Mouse (Mus musculus): ENCODE data around the gene Rps19. TPM values are rescaled to one million over a fixed set of nuclear protein-coding genes. Genes with fewer than 3 reads are reported as not detected.
A peak's percentile ranks its signal among the peaks of the same experiment; 100 is the strongest.

The Rps19 gene
- total RNA-seq, 2 experiments from 2014 or later, result 577 to 615 TPM

- intact Hi-C loops (cut with DNase I), result no loop called here
- no peak for DNase-seq (ENCODE audit: extremely low spot score in 1 of 2, low spot score in 2 of 2)
Observed at GRCm38 (mm10) chr7:24897224-24897623, 13.1 kb downstream of the Rps19 start, which contains the start of gene Cd79a. Gene Cd79a, plus strand, starts transcription at chr7:24897381.

GRCm38 (mm10) chr7:24897959-24898358, 13.8 kb downstream of the Rps19 start:
- intact Hi-C loops (cut with DNase I), result no loop called here
- no peak for DNase-seq (ENCODE audit: extremely low spot score in 1 of 2, low spot score in 2 of 2)

GRCm38 (mm10) chr7:24901114-24901513, 16.9 kb downstream of the Rps19 start:
- intact Hi-C loops (cut with DNase I), result loop anchor here (5.0 kb wide), 1 partner anchor 66 kb away; no protein-coding TSS in a partner anchor
- no peak for DNase-seq (ENCODE audit: extremely low spot score in 1 of 2, low spot score in 2 of 2)

- intact Hi-C loops (cut with DNase I), result loop anchor here (5.0 kb wide), 1 partner anchor 65 kb away; no protein-coding TSS in a partner anchor
- DNase-seq (ENCODE audit: extremely low spot score in 1 of 2, low spot score in 2 of 2), result no peak
Observed at GRCm38 (mm10) chr7:24901842-24902241, 17.7 kb downstream of the Rps19 start.

- DNase-seq (ENCODE audit: extremely low spot score in 1 of 2, low spot score in 2 of 2), result no peak
- intact Hi-C loops (cut with DNase I), result loop anchor here (5.0 kb wide), 1 partner anchor 65 kb away; no protein-coding TSS in a partner anchor
Observed at GRCm38 (mm10) chr7:24902264-24902629, 18.1 kb downstream of the Rps19 start.

- peak in 1 of 2 experiments; percentile 85 for DNase-seq (ENCODE audit: extremely low spot score in 1 of 2, low spot score in 2 of 2)
- intact Hi-C loops (cut with DNase I), result loop anchor here (5.0 kb wide), 1 partner anchor 64 kb away; no protein-coding TSS in a partner anchor
Observed at GRCm38 (mm10) chr7:24902630-24903443, 18.7 kb downstream of the Rps19 start, which contains the start of gene Arhgef1. Gene Arhgef1, plus strand, starts transcription at chr7:24902912.

- intact Hi-C loops (cut with DNase I), result loop anchor here (5.0 kb wide), 1 partner anchor 64 kb away; no protein-coding TSS in a partner anchor
- no peak for DNase-seq (ENCODE audit: extremely low spot score in 1 of 2, low spot score in 2 of 2)
Observed at GRCm38 (mm10) chr7:24903444-24903825, 19.3 kb downstream of the Rps19 start.

GRCm38 (mm10) chr7:24904070-24904483, 19.9 kb downstream of the Rps19 start:
- peak; percentile 95 to 98 for DNase-seq (ENCODE audit: extremely low spot score in 1 of 2, low spot score in 2 of 2)
- intact Hi-C loops (cut with DNase I), result loop anchor here (5.0 kb wide), 1 partner anchor 63 kb away; no protein-coding TSS in a partner anchor

GRCm38 (mm10) chr7:24904936-24905335, 20.8 kb downstream of the Rps19 start:
- peak in 1 of 2 experiments; percentile 65 for DNase-seq (ENCODE audit: extremely low spot score in 1 of 2, low spot score in 2 of 2)
- intact Hi-C loops (cut with DNase I), result loop anchor here (5.0 kb wide), 1 partner anchor 62 kb away; no protein-coding TSS in a partner anchor

GRCm38 (mm10) chr7:24906551-24906950, 22.4 kb downstream of the Rps19 start:
- intact Hi-C loops (cut with DNase I), result no loop called here
- DNase-seq (ENCODE audit: extremely low spot score in 1 of 2, low spot score in 2 of 2), result no peak

- intact Hi-C loops (cut with DNase I), result no loop called here
- peak in 1 of 2 experiments; percentile 43 for DNase-seq (ENCODE audit: extremely low spot score in 1 of 2, low spot score in 2 of 2)
Observed at GRCm38 (mm10) chr7:24907211-24907748, 23.1 kb downstream of the Rps19 start.

- intact Hi-C loops (cut with DNase I), result no loop called here
- DNase-seq (ENCODE audit: extremely low spot score in 1 of 2, low spot score in 2 of 2), result no peak
Observed at GRCm38 (mm10) chr7:24912480-24912879, 28.3 kb downstream of the Rps19 start.

GRCm38 (mm10) chr7:24918763-24919323, 34.7 kb downstream of the Rps19 start:
- DNase-seq (ENCODE audit: extremely low spot score in 1 of 2, low spot score in 2 of 2), result peak in 1 of 2 experiments; percentile 45
- intact Hi-C loops (cut with DNase I), result no loop called here

- intact Hi-C loops (cut with DNase I), result no loop called here
- DNase-seq (ENCODE audit: extremely low spot score in 1 of 2, low spot score in 2 of 2), result peak in 1 of 2 experiments; percentile 26
Observed at GRCm38 (mm10) chr7:24919728-24920127, 35.6 kb downstream of the Rps19 start.

GRCm38 (mm10) chr7:24930475-24930874, 46.3 kb downstream of the Rps19 start:
- DNase-seq (ENCODE audit: extremely low spot score in 1 of 2, low spot score in 2 of 2), result no peak
- intact Hi-C loops (cut with DNase I), result no loop called here

- DNase-seq (ENCODE audit: extremely low spot score in 1 of 2, low spot score in 2 of 2), result no peak
- intact Hi-C loops (cut with DNase I), result no loop called here
Observed at GRCm38 (mm10) chr7:24931651-24932050, 47.5 kb downstream of the Rps19 start.
